Mouse (Mus musculus) heart, postnatal 0 days (tissue): Measurements from ENCODE around the gene Med19. TPM values are rescaled to one million over a fixed set of nuclear protein-coding genes. Genes with fewer than 3 reads are reported as not detected.
"Not testable (repeated sequence)": the region's sequence is repeated elsewhere in the genome, so short reads cannot be mapped to it uniquely, and the experiment has no call there.

Experiments
- ATAC-seq: fragments of 200-750 bp; cut with Nextera tagmentation; 2 replicates; pipeline ENCODE4 v1.8.0; 2017; ENCODE audit warnings: low read depth, moderate number of reproducible peaks, moderate library complexity; ENCODE audit not compliant: insufficient read depth
- DNase-seq: peaks from one replicate; pipeline ENCODE4 v3.0.0-alpha.2; 2016; ENCODE audit warnings: low spot score
- H3K27ac ChIP-seq: fragments of 300-500 bp; sonication (generic); 2 replicates; pipeline ENCODE4 v1.5.1; 2014; ENCODE audit warnings: low read depth, mild to moderate bottlenecking
- H3K27me3 ChIP-seq: fragments of 300-500 bp; sonication (generic); 2 replicates; pipeline ENCODE4 v1.6.1; 2014; ENCODE audit warnings: low read length, mixed read lengths; ENCODE audit not compliant: control insufficient read depth, insufficient read depth
- H3K36me3 ChIP-seq: fragments of 300-500 bp; sonication (generic); replicated peaks from 2 replicates; pipeline ENCODE4 v1.6.1; 2014; ENCODE audit warnings: low read length, mixed read lengths; ENCODE audit not compliant: control insufficient read depth, insufficient read depth
- H3K4me1 ChIP-seq: fragments of 300-500 bp; sonication (generic); 2 replicates; pipeline ENCODE4 v1.6.1; 2014; ENCODE audit warnings: antibody characterized with exemption; ENCODE audit not compliant: control insufficient read depth, insufficient read depth
- H3K4me2 ChIP-seq: fragments of 300-500 bp; sonication (generic); 2 replicates; pipeline ENCODE4 v1.6.1; 2014; ENCODE audit warnings: low read depth, mild to moderate bottlenecking, low read length, moderate library complexity
- H3K4me3 ChIP-seq: fragments of 300-500 bp; sonication (generic); 2 replicates; pipeline ENCODE4 v1.5.1; 2014; ENCODE audit warnings: low read depth, low read length
- H3K9ac ChIP-seq: fragments of 300-500 bp; sonication (generic); replicated peaks from 2 replicates; pipeline ENCODE4 v1.6.1; 2014; ENCODE audit warnings: low read depth, low read length, mixed read lengths
- H3K9me3 ChIP-seq: fragments of 300-500 bp; sonication (generic); replicated peaks from 2 replicates; pipeline ENCODE4 v1.6.1; 2016; ENCODE audit warnings: low read length; ENCODE audit not compliant: control insufficient read depth
- CTCF ChIP-seq: IDR thresholded peaks from 2 replicates; pipeline ENCODE4 v1.5.1; 2016; ENCODE audit warnings: antibody characterized with exemption, control low read depth, low read depth
- EP300 ChIP-seq: IDR thresholded peaks from 2 replicates; pipeline ENCODE4 v1.6.1; 2016; ENCODE audit warnings: antibody characterized with exemption, low read depth
- WGBS: fragments of 180-500 bp; shearing (Covaris S2); extraction: QIAGEN DNeasy Blood & Tissue Kit; methylation state at CpG from one replicate; pipeline ENCODE4 v1.1.7; 2014; 5-methylcytosine and 5-hydroxymethylcytosine counted together
- polyA plus RNA-seq: library from polyadenylated mRNA; unstranded; fragments of >200 nt; fragmentation: Nextera tagmentation; extraction: Ambion mirVana; gene quantifications from 2 replicates; pipeline ENCODE4 v1.2.1, GENCODE M21; 2015
- total RNA-seq: library from RNA; depleted of rRNA; stranded (reverse); fragments of >200 nt; gene quantifications from 2 replicates; pipeline ENCODE4 v1.2.3, GENCODE M21; 2014; ENCODE audit warnings: low replicate concordance

The Med19 gene
- total and polyA plus RNA-seq, 2 experiments from 2014 or later = 15.9 to 41.5 TPM

- Histone ChIP-seq H3K4me1 (peaks cover 11% of the 10 kb centered on the region; the same call in 1 of the 2 replicates), H3K9me3 (no peaks in the 10 kb centered on the region), H3K27ac (peak overlapping the region; percentile 80), H3K4me2 (peak overlapping the region; percentile 78), H3K36me3 (peaks cover 25% of the 10 kb centered on the region), H3K27me3 (no peaks in the 10 kb centered on the region), H3K9ac (peak overlapping the region; percentile 84), H3K4me3 (peak overlapping the region; percentile 93)
- WGBS = 3% methylated on average over 38 of the region's 39 CpGs
- ATAC-seq (peak; percentile 57), DNase-seq (no peak)
- TF ChIP-seq CTCF = no peak
- no peak for TF ChIP-seq EP300
Measured at GRCm38 (mm10) chr2:84669828-84670568, 8.2 kb upstream of the Med19 start.

- peak within 1 kb of the TSS; percentile 80 for H3K27ac ChIP-seq
- under 1% methylated on average over 20 of the region's 20 CpGs for WGBS
- peak; percentile 88 for DNase-seq
- H3K4me3 ChIP-seq = peak within 1 kb of the TSS; percentile 93
- H3K4me1 ChIP-seq = peaks cover 11% of the 10 kb centered on the region; the same call in 1 of the 2 replicates
- peaks cover 30% of the 10 kb centered on the region for H3K36me3 ChIP-seq
- TF ChIP-seq EP300 (no peak), CTCF (no peak)
- H3K27me3 ChIP-seq = no peaks in the 10 kb centered on the region
- peak within 1 kb of the TSS; percentile 84 for H3K9ac ChIP-seq
- no peaks in the 10 kb centered on the region for H3K9me3 ChIP-seq
- ATAC-seq = peak; percentile 93
- H3K4me2 ChIP-seq = peak within 1 kb of the TSS; percentile 78
Measured at GRCm38 (mm10) chr2:84670569-84670933, 7.7 kb upstream of the Med19 start, which contains the start of gene Selenoh. Selenoh (minus strand) TSS chr2:84670770.

GRCm38 (mm10) chr2:84671535-84671934 is 6.7 kb upstream of the Med19 start:
- peaks cover 11% of the 10 kb centered on the region; the same call in 1 of the 2 replicates for H3K4me1 ChIP-seq
- DNase-seq, H3K4me3 ChIP-seq, ATAC-seq, H3K9ac ChIP-seq, H3K27me3 ChIP-seq, H3K4me2 ChIP-seq, H3K9me3 ChIP-seq: not testable (repeated sequence)
- H3K36me3 ChIP-seq = peaks cover 39% of the 10 kb centered on the region
- WGBS = 62% methylated on average over 4 of the region's 5 CpGs
- peak overlapping the region; percentile 80; the same call in 1 of the 2 replicates for H3K27ac ChIP-seq

GRCm38 (mm10) chr2:84677270-84677967 is 783 bp upstream of the Med19 start:
- peak; percentile 58 for DNase-seq
- no peaks in the 10 kb centered on the region for H3K9me3 ChIP-seq
- H3K36me3 ChIP-seq = peaks cover 38% of the 10 kb centered on the region
- H3K4me1 ChIP-seq = peaks cover 17% of the 10 kb centered on the region; the same call in 1 of the 2 replicates
- WGBS = 5% methylated on average over 22 of the region's 22 CpGs
- H3K27me3 ChIP-seq = no peaks in the 10 kb centered on the region
- peak; percentile 37 for ATAC-seq
- H3K4me3 ChIP-seq = peak overlapping the region; percentile 90
- TF ChIP-seq CTCF (peak; percentile 40; the same call in 1 of the 2 replicates), EP300 (no peak)
- peak overlapping the region; percentile 79 for H3K4me2 ChIP-seq
- peak overlapping the region; percentile 65 for H3K9ac ChIP-seq
- H3K27ac ChIP-seq = peak overlapping the region; percentile 61

- peaks cover 25% of the 10 kb centered on the region for H3K36me3 ChIP-seq
- H3K9me3 ChIP-seq = no peaks in the 10 kb centered on the region
- peak within 1 kb of the TSS; percentile 92 for H3K4me2 ChIP-seq
- DNase-seq (no peak), ATAC-seq (no peak)
- TF ChIP-seq CTCF = no peak
- TF ChIP-seq EP300 = no peak
- no peaks in the 10 kb centered on the region for H3K27me3 ChIP-seq
- H3K27ac ChIP-seq = peak within 1 kb of the TSS; percentile 63; the same call in 1 of the 2 replicates
- H3K4me3 ChIP-seq = peak within 1 kb of the TSS; percentile 90
- peaks cover 17% of the 10 kb centered on the region; the same call in 1 of the 2 replicates for H3K4me1 ChIP-seq
- peak within 1 kb of the TSS; percentile 85 for H3K9ac ChIP-seq
- 12% methylated on average over 8 of the region's 8 CpGs for WGBS
Measured at GRCm38 (mm10) chr2:84679016-84679415, 814 bp downstream of the Med19 start, which contains the start of gene Tmx2. Tmx2 (minus strand) TSS chr2:84679140.
